In the genomic region with DNA sequence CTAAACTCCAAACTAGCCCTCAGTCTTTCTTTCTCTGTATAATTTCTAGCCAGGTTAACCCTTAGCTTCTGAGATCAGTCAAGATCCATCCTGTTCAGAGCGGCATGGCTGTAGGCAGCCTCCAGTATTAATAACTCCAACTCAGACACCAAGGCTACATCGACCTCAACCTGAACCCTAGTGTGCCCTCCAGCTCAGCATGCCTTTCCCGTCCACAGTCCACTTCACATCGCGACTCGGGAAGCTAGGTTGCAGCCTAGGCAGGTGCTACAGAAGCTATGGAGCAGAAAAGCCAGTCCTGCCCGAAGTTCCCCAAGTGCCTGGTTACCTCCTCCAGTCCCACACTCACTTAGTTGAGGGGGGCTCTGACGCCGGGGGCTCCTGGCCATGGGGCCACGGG, we compare ENCODE assay signal across 10 mouse cellular contexts. TPM values are rescaled to one million over a fixed set of nuclear protein-coding genes. Genes with fewer than 3 reads are reported as not detected.
DNase-seq lines count a peak whose midpoint lies in the region; ATAC-seq and TF ChIP-seq lines count a peak whose summit lies in the region.
"Had no signal": no experiment of that assay in that cellular context is flagged by ENCODE, and none has a peak within 500 bp of the region (broad histone marks: within the 10 kb centered on the region; RNA-seq: fewer than 3 reads in every experiment).

No protein-coding gene starts in this region.

- H3K9me3 ChIP-seq in forebrain, embryonic 14.5 days (replicated peaks; ENCODE audit: control insufficient read depth, low read length), result no peaks in the 10 kb centered on the region
- no peaks in the 10 kb centered on the region for H3K9me3 ChIP-seq in intestine, postnatal 0 days (ENCODE audit: control insufficient read depth)
- H3K9me3 ChIP-seq in liver, postnatal 0 days (ENCODE audit: low read length), result no peaks in the 10 kb centered on the region

- H3K27me3 ChIP-seq in forebrain, embryonic 14.5 days (replicated peaks; ENCODE audit: control insufficient read depth, insufficient read depth, low read length), result no peaks in the 10 kb centered on the region
- H3K27me3 ChIP-seq in intestine, postnatal 0 days (replicated peaks; ENCODE audit: control insufficient read depth, insufficient read depth, low read length), result no peaks in the 10 kb centered on the region
- H3K27me3 ChIP-seq in liver, postnatal 0 days (ENCODE audit: insufficient read depth, low read length), result no peaks in the 10 kb centered on the region

- H3K4me2 ChIP-seq in forebrain, embryonic 14.5 days (ENCODE audit: low read length), result peak overlapping the region; percentile 48; the same call in 1 of the 2 replicates
- peak overlapping the region; percentile 52; the same call in 1 of the 2 replicates for H3K4me2 ChIP-seq in intestine, postnatal 0 days (replicated peaks; ENCODE audit: low read depth)
- no peak overlapping the region for H3K4me2 ChIP-seq in liver, postnatal 0 days (ENCODE audit: low read depth, low read length)

- peak; percentile 72 for DNase-seq in kidney, adult 11 months
- DNase-seq in kidney, adult 18-20 months, result no peak
- DNase-seq in forebrain, embryonic 14.5 days (ENCODE audit: low spot score), result no peak
- no peak for DNase-seq in liver, postnatal 0 days
- DNase-seq in cerebellum, adult 11 months, result no peak
- no peak for DNase-seq in ovary, postnatal 14 days (ENCODE audit: low spot score)
- DNase-seq: thymus, postnatal 25 days had no signal

- peaks cover 20% of the 10 kb centered on the region for H3K36me3 ChIP-seq in forebrain, embryonic 14.5 days (ENCODE audit: control insufficient read depth, insufficient read depth, low read length)
- H3K36me3 ChIP-seq in intestine, postnatal 0 days (ENCODE audit: control insufficient read depth, insufficient read depth), result peaks cover 48% of the 10 kb centered on the region
- H3K36me3 ChIP-seq in liver, postnatal 0 days (replicated peaks; ENCODE audit: insufficient read depth, low read length), result peaks cover 20% of the 10 kb centered on the region

- H3K27ac ChIP-seq in forebrain, embryonic 14.5 days (ENCODE audit: low read depth, low read length), result no peak overlapping the region
- H3K27ac ChIP-seq in intestine, postnatal 0 days (ENCODE audit: low read depth, low read length), result no peak overlapping the region
- H3K27ac ChIP-seq in liver, postnatal 0 days (ENCODE audit: low read depth), result no peak overlapping the region

- no peak overlapping the region for H3K4me3 ChIP-seq in forebrain, embryonic 14.5 days (ENCODE audit: low read depth, low read length)
- H3K4me3 ChIP-seq in intestine, postnatal 0 days (ENCODE audit: low read depth, low read length), result no peak overlapping the region
- H3K4me3 ChIP-seq in liver, postnatal 0 days (ENCODE audit: low read depth, low read length), result no peak overlapping the region

- H3K9ac ChIP-seq in forebrain, embryonic 14.5 days (ENCODE audit: low read length), result no peak overlapping the region
- H3K9ac ChIP-seq in intestine, postnatal 0 days (ENCODE audit: low read depth, low read length), result no peak overlapping the region
- H3K9ac ChIP-seq in liver, postnatal 0 days (replicated peaks), result 0 out of 2 replicates have a peak overlapping the region, but pooled peaks have one; percentile 16

- no peak for TF ChIP-seq CTCF in intestine, postnatal 0 days (IDR thresholded peaks at IDR 0.05; ENCODE audit: low read depth)
- no peak for TF ChIP-seq CTCF in liver, postnatal 0 days (IDR thresholded peaks at IDR 0.05; ENCODE audit: low read depth)

- ATAC-seq in forebrain, embryonic 14.5 days, result no peak; the same call in 1 of the 2 replicates
- ATAC-seq in intestine, postnatal 0 days, result no peak
- ATAC-seq in liver, postnatal 0 days, result no peak

- TF ChIP-seq EP300 in liver, postnatal 0 days (IDR thresholded peaks at IDR 0.05; ENCODE audit: low read depth), result no peak

- no peaks in the 10 kb centered on the region; the same call in 1 of the 2 replicates for H3K4me1 ChIP-seq in forebrain, embryonic 14.5 days (ENCODE audit: control insufficient read depth, insufficient read depth, low read length)
- H3K4me1 ChIP-seq in intestine, postnatal 0 days (replicated peaks; ENCODE audit: control insufficient read depth, insufficient read depth, low read length), result peaks cover 12% of the 10 kb centered on the region; the same call in 1 of the 2 replicates
- H3K4me1 ChIP-seq in liver, postnatal 0 days (ENCODE audit: insufficient read depth), result peaks cover 21% of the 10 kb centered on the region

- WGBS in forebrain, embryonic 14.5 days, result 81% methylated on average over 10 of the region's 10 CpGs
- 73% methylated on average over 10 of the region's 10 CpGs for WGBS in intestine, postnatal 0 days
- WGBS in liver, postnatal 0 days (ENCODE audit: insufficient replicate concordance), result 68% methylated on average over 10 of the region's 10 CpGs

RNA-seq across cellular contexts. Expression of gene Slc25a44, which starts 12.5 kb away (rescaled TPM):
- polyA plus RNA-seq in forebrain, embryonic 14.5 days (2014; fragmentation: Nextera tagmentation; extraction: Ambion mirVana), result 30.8 and 36.1 TPM in 2 replicates
- 30.4 and 31.7 TPM in 2 replicates for polyA plus RNA-seq in intestine, postnatal 0 days (2015; fragmentation: Nextera tagmentation; extraction: Ambion mirVana)
- polyA plus RNA-seq in liver, postnatal 0 days (2015; fragmentation: Nextera tagmentation; extraction: Ambion mirVana), result 9.0 and 9.2 TPM in 2 replicates

RNA-seq across cellular contexts. Expression of gene Sema4a, which starts 23.5 kb away (rescaled TPM):
- polyA plus RNA-seq in forebrain, embryonic 14.5 days (2014; fragmentation: Nextera tagmentation; extraction: Ambion mirVana), result 12.2 and 15.2 TPM in 2 replicates
- polyA plus RNA-seq in intestine, postnatal 0 days (2015; fragmentation: Nextera tagmentation; extraction: Ambion mirVana), result 93.1 and 101 TPM in 2 replicates
- polyA plus RNA-seq in liver, postnatal 0 days (2015; fragmentation: Nextera tagmentation; extraction: Ambion mirVana), result 27.3 and 30.0 TPM in 2 replicates

RNA-seq across cellular contexts. Expression of gene Pmf1, which starts 27.3 kb away (rescaled TPM):
- 63.2 and 70.6 TPM in 2 replicates for polyA plus RNA-seq in forebrain, embryonic 14.5 days (2014; fragmentation: Nextera tagmentation; extraction: Ambion mirVana)
- polyA plus RNA-seq in intestine, postnatal 0 days (2015; fragmentation: Nextera tagmentation; extraction: Ambion mirVana), result 61.2 and 62.5 TPM in 2 replicates
- 59.5 and 64.3 TPM in 2 replicates for polyA plus RNA-seq in liver, postnatal 0 days (2015; fragmentation: Nextera tagmentation; extraction: Ambion mirVana)

RNA-seq across cellular contexts. Expression of gene Bglap, which starts 53.2 kb away (rescaled TPM):
- polyA plus RNA-seq in forebrain, embryonic 14.5 days (2014; fragmentation: Nextera tagmentation; extraction: Ambion mirVana), result not detected in 2 replicates
- polyA plus RNA-seq in intestine, postnatal 0 days (2015; fragmentation: Nextera tagmentation; extraction: Ambion mirVana), result not detected in 2 replicates
- polyA plus RNA-seq in liver, postnatal 0 days (2015; fragmentation: Nextera tagmentation; extraction: Ambion mirVana), result not detected in 2 replicates
- polyA plus RNA-seq: cortical plate, adult 2 months; small intestine, adult 2 months had no signal

RNA-seq across cellular contexts. Expression of gene Bglap2, which starts 59.0 kb away (rescaled TPM):
- not detected in 2 replicates for polyA plus RNA-seq in forebrain, embryonic 14.5 days (2014; fragmentation: Nextera tagmentation; extraction: Ambion mirVana)
- not detected in 2 replicates for polyA plus RNA-seq in intestine, postnatal 0 days (2015; fragmentation: Nextera tagmentation; extraction: Ambion mirVana)
- polyA plus RNA-seq in liver, postnatal 0 days (2015; fragmentation: Nextera tagmentation; extraction: Ambion mirVana), result not detected in 2 replicates
- polyA plus RNA-seq: cortical plate, adult 2 months; small intestine, adult 2 months had no signal
